Mouse (Mus musculus) spleen, embryonic (tissue): Measurements from ENCODE around the gene Ispd.

Experiments
- CTCF ChIA-PET: fragments of 350-600 bp; sonication (Branson Sonifier 250); formaldehyde crosslinking; loops from one replicate; lab custom pipeline; 2022; lab: Charles Lee

Ispd gene

GRCm38 (mm10) chr12:36704380-36704779, 323.1 kb downstream of the Ispd start:
- CTCF ChIA-PET: no interaction called here

- CTCF ChIA-PET: no interaction called here
Observed at GRCm38 (mm10) chr12:36708810-36709209, 327.6 kb downstream of the Ispd start.

GRCm38 (mm10) chr12:36713866-36714662, 332.8 kb downstream of the Ispd start:
- CTCF ChIA-PET: interaction anchor here (0.8 kb wide), 1 partner anchor 976 kb away, joined by 3 read pairs; no protein-coding TSS in a partner anchor

GRCm38 (mm10) chr12:36717526-36717925, 336.3 kb downstream of the Ispd start:
- CTCF ChIA-PET: no interaction called here

- CTCF ChIA-PET: no interaction called here
Observed at GRCm38 (mm10) chr12:36718417-36718816, 337.2 kb downstream of the Ispd start.

GRCm38 (mm10) chr12:36719074-36719473, 337.8 kb downstream of the Ispd start:
- CTCF ChIA-PET: no interaction called here

GRCm38 (mm10) chr12:36720779-36721178, 339.5 kb downstream of the Ispd start:
- CTCF ChIA-PET: no interaction called here

GRCm38 (mm10) chr12:36721223-36721622, 340.0 kb downstream of the Ispd start:
- CTCF ChIA-PET: no interaction called here

- CTCF ChIA-PET: no interaction called here
Observed at GRCm38 (mm10) chr12:36722754-36723153, 341.5 kb downstream of the Ispd start.

- CTCF ChIA-PET: no interaction called here
Observed at GRCm38 (mm10) chr12:36723302-36723701, 342.1 kb downstream of the Ispd start.

- CTCF ChIA-PET: no interaction called here
Observed at GRCm38 (mm10) chr12:36724297-36724696, 343.0 kb downstream of the Ispd start.

GRCm38 (mm10) chr12:36725250-36725649, 344.0 kb downstream of the Ispd start:
- CTCF ChIA-PET: no interaction called here

GRCm38 (mm10) chr12:36726026-36726425, 344.8 kb downstream of the Ispd start:
- CTCF ChIA-PET: no interaction called here

- CTCF ChIA-PET: no interaction called here
Observed at GRCm38 (mm10) chr12:36733673-36734371, 352.6 kb downstream of the Ispd start.
